Comparison of ENCODE assay signal across 7 mouse cellular contexts in the genomic region with DNA sequence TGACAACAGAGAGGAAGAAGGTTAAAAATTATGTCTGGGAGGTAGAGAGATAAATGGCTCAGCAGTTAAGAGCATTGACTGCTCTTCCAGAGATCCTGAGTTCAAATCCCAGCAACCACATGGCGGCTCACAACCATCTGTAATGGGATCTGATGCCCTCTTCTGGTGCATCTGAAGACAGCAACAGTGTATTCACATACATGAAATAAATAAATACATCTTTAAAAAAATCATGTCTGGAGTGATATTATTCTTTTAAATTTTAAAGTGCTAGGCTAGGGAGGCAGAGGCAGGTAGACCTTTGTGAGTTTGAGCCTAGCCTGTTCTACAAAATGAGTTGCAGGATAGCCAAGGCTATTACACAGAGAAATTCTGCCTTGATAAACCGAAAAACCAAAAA. TPM values are rescaled to one million over a fixed set of nuclear protein-coding genes. Genes with fewer than 3 reads are reported as not detected.
DNase-seq lines count a peak whose midpoint lies in the region; ATAC-seq and TF ChIP-seq lines count a peak whose summit lies in the region.
"Not testable (repeated sequence)": the region's sequence is repeated elsewhere in the genome, so short reads cannot be mapped to it uniquely, and the experiment has no call there.

No protein-coding gene starts in this region.

- not testable (repeated sequence) for TF ChIP-seq POLR2A in CH12.LX (IDR thresholded peaks at IDR 0.05; ENCODE audit: low read depth, low read length)

- TF ChIP-seq EP300 in CH12.LX (IDR thresholded peaks at IDR 0.05; ENCODE audit: low read length): not testable (repeated sequence)

- CTCF ChIA-PET in Patski (lab: Charles Lee): interaction anchor here (0.9 to 1.2 kb wide), 3 partner anchors 12 to 118 kb away, joined by 3 to 5 read pairs (median 3); no protein-coding TSS in a partner anchor

- H3K27ac ChIP-seq in CH12.LX (ENCODE audit: insufficient read depth, low read depth); hindbrain, postnatal 0 days; kidney, postnatal 0 days; left cerebral cortex, adult 2 months; midbrain, postnatal 0 days (ENCODE audit: low read depth, low read length): not testable (repeated sequence)

- not testable (repeated sequence) for H3K27me3 ChIP-seq in CH12.LX (replicated peaks); Patski; hindbrain, postnatal 0 days (ENCODE audit: insufficient read depth, low read length); kidney, postnatal 0 days (ENCODE audit: insufficient read depth, low read length); midbrain, postnatal 0 days (ENCODE audit: insufficient read depth, low read length)

- WGBS in hindbrain, postnatal 0 days: 95% methylated on average over 2 of the region's 2 CpGs
- 93% methylated on average over 2 of the region's 2 CpGs for WGBS in kidney, postnatal 0 days
- 88% methylated on average over 2 of the region's 2 CpGs for WGBS in midbrain, postnatal 0 days

- not testable (repeated sequence) for H3K9ac ChIP-seq in CH12.LX (ENCODE audit: insufficient read depth, low read depth); hindbrain, postnatal 0 days (replicated peaks; ENCODE audit: low read length); kidney, postnatal 0 days (ENCODE audit: low read depth, low read length); midbrain, postnatal 0 days (replicated peaks; ENCODE audit: low read length, poor library complexity, severe bottlenecking)

- peaks cover 2 to 30% of the 10 kb centered on the region in 2 experiments; a peak in 3 of 4 replicates for H3K4me1 ChIP-seq in CH12.LX (ENCODE audit: control insufficient read depth in 1 of 2, insufficient read depth in 2 of 2)
- not testable (repeated sequence) for H3K4me1 ChIP-seq in hindbrain, postnatal 0 days (ENCODE audit: insufficient read depth, low read length); kidney, postnatal 0 days (replicated peaks; ENCODE audit: insufficient read depth, low read length); midbrain, postnatal 0 days (ENCODE audit: insufficient read depth, low read length)

- POLR2A ChIA-PET in Patski (lab: Charles Lee): interaction anchor here (0.6 kb wide), 1 partner anchor 152 kb away, joined by 3 read pairs; no protein-coding TSS in a partner anchor

- peak in 1 of 2 experiments; percentile 33; a peak in 1 of 4 replicates for TF ChIP-seq CTCF in CH12.LX (conservative IDR thresholded peaks at IDR 0.05 in 1 of 2, IDR thresholded peaks at IDR 0.05 in 1 of 2; ENCODE audit: low read depth in 2 of 2, low read length in 2 of 2)
- peak; percentile 49 for TF ChIP-seq CTCF in Patski (IDR thresholded peaks at IDR 0.05)
- TF ChIP-seq CTCF in hindbrain, postnatal 0 days (IDR thresholded peaks at IDR 0.05; ENCODE audit: low read depth): peak; percentile 25
- TF ChIP-seq CTCF in kidney, postnatal 0 days (IDR thresholded peaks at IDR 0.05; ENCODE audit: low read depth): 0 out of 2 replicates have a peak, but pooled peaks have one; percentile 16
- peak; percentile 21; the same call in 1 of the 2 replicates for TF ChIP-seq CTCF in left cerebral cortex, adult 2 months (IDR thresholded peaks at IDR 0.05)
- peak; percentile 8; the same call in 1 of the 2 replicates for TF ChIP-seq CTCF in midbrain, postnatal 0 days (IDR thresholded peaks at IDR 0.05)

- dilution Hi-C loops in CH12.LX (cut with MboI; ENCODE audit: extremely low pct_ligation_motif_present, extremely low pct_unique_long_range_greater_than_20kb, low sequenced_read_pairs): not testable (repeated sequence)

- H3K79me2 ChIP-seq in CH12.LX (replicated peaks; ENCODE audit: control insufficient read depth, extremely low read depth, insufficient read depth, poor library complexity, severe bottlenecking): not testable (repeated sequence)

- in situ Hi-C loops in CH12.LX (cut with MboI; ENCODE audit: low pct_ligation_motif_present, low pct_unique_long_range_greater_than_20kb, low sequenced_read_pairs); Patski (cut with MboI; ENCODE audit: low pct_unique_long_range_greater_than_20kb): not testable (repeated sequence)

- peak; percentile 10 for TF ChIP-seq RAD21 in CH12.LX (IDR thresholded peaks at IDR 0.05; ENCODE audit: low read depth, low read length)

- H3K4me2 ChIP-seq in CH12.LX (ENCODE audit: insufficient read depth, low read depth, poor library complexity, severe bottlenecking); hindbrain, postnatal 0 days (ENCODE audit: low read depth, low read length); kidney, postnatal 0 days (ENCODE audit: low read length); midbrain, postnatal 0 days (ENCODE audit: low read depth, low read length, poor library complexity, severe bottlenecking): not testable (repeated sequence)

- H3K9me3 ChIP-seq in CH12.LX (replicated peaks; ENCODE audit: low read length); hindbrain, postnatal 0 days (ENCODE audit: low read length); kidney, postnatal 0 days (replicated peaks; ENCODE audit: low read length); midbrain, postnatal 0 days (ENCODE audit: low read length): not testable (repeated sequence)

- not testable (repeated sequence) for H3K36me3 ChIP-seq in CH12.LX (replicated peaks in 1 of 2; ENCODE audit: control insufficient read depth in 1 of 2, insufficient read depth in 1 of 2, low read length in 1 of 2); hindbrain, postnatal 0 days (ENCODE audit: insufficient read depth, low read length); kidney, postnatal 0 days (ENCODE audit: insufficient read depth, low read length); midbrain, postnatal 0 days (ENCODE audit: insufficient read depth, low read length)

- intact Hi-C loops in left cerebral cortex, adult 2 months (cut with DNase I): not testable (repeated sequence)

- not testable (repeated sequence) for H3K4me3 ChIP-seq in CH12.LX (replicated peaks in 1 of 3; ENCODE audit: low read depth in 2 of 3, low read length in 2 of 3, poor library complexity in 1 of 3); hindbrain, postnatal 0 days (ENCODE audit: low read length); kidney, postnatal 0 days (replicated peaks; ENCODE audit: low read depth, low read length); left cerebral cortex, adult 2 months; midbrain, postnatal 0 days (ENCODE audit: low read depth, low read length)

- not testable (repeated sequence) for ATAC-seq in Patski; hindbrain, postnatal 0 days; kidney, postnatal 0 days (replicated peaks; ENCODE audit: low FRiP score, low read depth); midbrain, postnatal 0 days (ENCODE audit: low FRiP score)

- not testable (repeated sequence) for DNase-seq in CH12.LX (ENCODE audit: extremely low read depth); Patski (ENCODE audit: low read depth, low spot score); hindbrain, postnatal 0 days (ENCODE audit: low spot score); kidney, postnatal 0 days (ENCODE audit: low spot score); left cerebral cortex, adult 2 months (ENCODE audit: extremely low spot score in 1 of 2, low spot score in 2 of 2); midbrain, postnatal 0 days (ENCODE audit: low spot score)
- peak; percentile 51 for DNase-seq in heart, adult 11 months

TF ChIP-seq in CH12.LX, 34 proteins besides CTCF, POLR2A, EP300 and RAD21:
- TF ChIP-seq MYC (IDR thresholded peaks at IDR 0.05; ENCODE audit: low read depth, low read length) (0 out of 2 replicates have a peak, but pooled peaks have one; percentile 51), SMC3 (IDR thresholded peaks at IDR 0.05; ENCODE audit: low read depth, low read length) (0 out of 2 replicates have a peak, but pooled peaks have one; percentile 23)

RNA-seq across cellular contexts. Expression of a gene that starts 57.9 kb away (rescaled TPM):
- total RNA-seq in CH12.LX (2012; rRNA removed): 71.0 and 74.2 TPM in 2 replicates
- 154 and 158 TPM in 2 replicates for total RNA-seq in CH12.LX (2014; rRNA removed)
- 101 and 114 TPM in 2 replicates for polyA plus RNA-seq in CH12.LX (2012; ENCODE audit: insufficient read length, low read depth)
- 134 TPM for polyA plus RNA-seq in Patski (2021)
- total RNA-seq in hindbrain, postnatal 0 days (2014; rRNA removed): 44.8 and 47.2 TPM in 2 replicates
- polyA plus RNA-seq in hindbrain, postnatal 0 days (2015; fragmentation: Nextera tagmentation; extraction: Ambion mirVana): 66.3 and 69.9 TPM in 2 replicates
- 116 and 119 TPM in 2 replicates for polyA plus RNA-seq in kidney, postnatal 0 days (2015; fragmentation: Nextera tagmentation; extraction: Ambion mirVana)
- 10 to 100 TPM; 52.5 to 60.5 TPM for total RNA-seq in left cerebral cortex, adult 2 months (2021)
- 47.1 and 59.5 TPM in 2 replicates for total RNA-seq in midbrain, postnatal 0 days (2014; rRNA removed)
- 64.6 and 65.1 TPM in 2 replicates for polyA plus RNA-seq in midbrain, postnatal 0 days (2015; fragmentation: Nextera tagmentation; extraction: Ambion mirVana)
